Mouse (Mus musculus): ENCODE measurements around the gene Ptpre.

Ptpre gene

GRCm38 (mm10) chr7:135576329-135576728, 39.0 kb downstream of the Ptpre start:
- DNase-seq (ENCODE audit: extremely low read depth, low read depth, low spot score): no peak

- no peak for DNase-seq (ENCODE audit: extremely low read depth, low read depth, low spot score)
Observed at GRCm38 (mm10) chr7:135578715-135579325, 41.5 kb downstream of the Ptpre start.

- DNase-seq (ENCODE audit: extremely low read depth, low read depth, low spot score): no peak
Observed at GRCm38 (mm10) chr7:135580306-135581091, 43.2 kb downstream of the Ptpre start.

- no peak for DNase-seq (ENCODE audit: extremely low read depth, low read depth, low spot score)
Observed at GRCm38 (mm10) chr7:135581128-135581527, 43.8 kb downstream of the Ptpre start.

GRCm38 (mm10) chr7:135585125-135585687, 47.9 kb downstream of the Ptpre start:
- DNase-seq (ENCODE audit: extremely low read depth, low read depth, low spot score): no peak

- DNase-seq (ENCODE audit: extremely low read depth, low read depth, low spot score): no peak
Observed at GRCm38 (mm10) chr7:135586402-135586801, 49.1 kb downstream of the Ptpre start.

GRCm38 (mm10) chr7:135587821-135588575, 50.7 kb downstream of the Ptpre start:
- DNase-seq (ENCODE audit: extremely low read depth, low read depth, low spot score): no peak

GRCm38 (mm10) chr7:135588620-135589309, 51.5 kb downstream of the Ptpre start:
- no peak for DNase-seq (ENCODE audit: extremely low read depth, low read depth, low spot score)

GRCm38 (mm10) chr7:135591461-135591860, 54.2 kb downstream of the Ptpre start:
- DNase-seq (ENCODE audit: extremely low read depth, low read depth, low spot score): no peak

- DNase-seq (ENCODE audit: extremely low read depth, low read depth, low spot score): no peak
Observed at GRCm38 (mm10) chr7:135593286-135593685, 56.0 kb downstream of the Ptpre start.

GRCm38 (mm10) chr7:135593825-135594224, 56.5 kb downstream of the Ptpre start:
- no peak for DNase-seq (ENCODE audit: extremely low read depth, low read depth, low spot score)

- DNase-seq (ENCODE audit: extremely low read depth, low read depth, low spot score): no peak
Observed at GRCm38 (mm10) chr7:135594676-135595075, 57.4 kb downstream of the Ptpre start.

- DNase-seq (ENCODE audit: extremely low read depth, low read depth, low spot score): no peak
Observed at GRCm38 (mm10) chr7:135595640-135596174, 58.4 kb downstream of the Ptpre start.

- no peak for DNase-seq (ENCODE audit: extremely low read depth, low read depth, low spot score)
Observed at GRCm38 (mm10) chr7:135597006-135597405, 59.7 kb downstream of the Ptpre start.

- DNase-seq (ENCODE audit: extremely low read depth, low read depth, low spot score): no peak
Observed at GRCm38 (mm10) chr7:135597604-135598289, 60.5 kb downstream of the Ptpre start.

- no peak for DNase-seq (ENCODE audit: extremely low read depth, low read depth, low spot score)
Observed at GRCm38 (mm10) chr7:135598303-135598855, 61.1 kb downstream of the Ptpre start.

GRCm38 (mm10) chr7:135600076-135600475, 62.8 kb downstream of the Ptpre start:
- no peak for DNase-seq (ENCODE audit: extremely low read depth, low read depth, low spot score)

GRCm38 (mm10) chr7:135601607-135602006, 64.3 kb downstream of the Ptpre start:
- DNase-seq (ENCODE audit: extremely low read depth, low read depth, low spot score): no peak

GRCm38 (mm10) chr7:135602265-135602664, 65.0 kb downstream of the Ptpre start:
- no peak for DNase-seq (ENCODE audit: extremely low read depth, low read depth, low spot score)

All from fat pad, adult 2 months (tissue).